Mouse (Mus musculus): ENCODE data around the gene Ogdhl. TPM values are rescaled to one million over a fixed set of nuclear protein-coding genes. Genes with fewer than 3 reads are reported as not detected.
"Not testable (repeated sequence)": the region's sequence is repeated elsewhere in the genome, so short reads cannot be mapped to it uniquely, and the experiment has no call there.

The Ogdhl gene
- 10 to 100 TPM; 35.3 to 40.3 TPM for total RNA-seq (2021)

GRCm38 (mm10) chr14:32321732-32322685 is at the start of gene Ogdhl:
Gene Ogdhl, plus strand, starts transcription at chr14:32322019.
- intact Hi-C loops (cut with DNase I): no loop called here

GRCm38 (mm10) chr14:32301622-32302021 is 20.2 kb upstream of the Ogdhl start:
- DNase-seq: no peak
- intact Hi-C loops (cut with DNase I): no loop called here

More at GRCm38 (mm10) chr14:32321732-32322685, at the start of gene Ogdhl:
- peak; percentile 76 for DNase-seq

GRCm38 (mm10) chr14:32302423-32302822 is 19.4 kb upstream of the Ogdhl start:
- no peak for DNase-seq
- intact Hi-C loops (cut with DNase I): no loop called here

- intact Hi-C loops (cut with DNase I): no loop called here
- no peak for DNase-seq
Observed at GRCm38 (mm10) chr14:32304921-32305320, 16.9 kb upstream of the Ogdhl start.

- DNase-seq: peak; percentile 81
- intact Hi-C loops (cut with DNase I): no loop called here
Observed at GRCm38 (mm10) chr14:32309876-32310275, 11.9 kb upstream of the Ogdhl start.

- intact Hi-C loops (cut with DNase I): no loop called here
- no peak for DNase-seq
Observed at GRCm38 (mm10) chr14:32311381-32312035, 10.3 kb upstream of the Ogdhl start.

- DNase-seq: no peak
- intact Hi-C loops (cut with DNase I): no loop called here
Observed at GRCm38 (mm10) chr14:32317822-32318221, 4.0 kb upstream of the Ogdhl start.

GRCm38 (mm10) chr14:32323221-32323620 is 1.4 kb downstream of the Ogdhl start:
- intact Hi-C loops (cut with DNase I): no loop called here
- DNase-seq: peak; percentile 55

GRCm38 (mm10) chr14:32327366-32327765 is 5.5 kb downstream of the Ogdhl start:
- intact Hi-C loops (cut with DNase I): no loop called here

GRCm38 (mm10) chr14:32332515-32333445 is 11.0 kb downstream of the Ogdhl start:
- intact Hi-C loops (cut with DNase I): no loop called here
- peak; percentile 41 for DNase-seq

More at GRCm38 (mm10) chr14:32327366-32327765, 5.5 kb downstream of the Ogdhl start:
- peak; percentile 57 for DNase-seq

GRCm38 (mm10) chr14:32336021-32336420 is 14.2 kb downstream of the Ogdhl start:
- intact Hi-C loops (cut with DNase I): no loop called here
- peak; percentile 70 for DNase-seq

GRCm38 (mm10) chr14:32336547-32336946 is 14.7 kb downstream of the Ogdhl start:
- intact Hi-C loops (cut with DNase I): no loop called here
- peak; percentile 80 for DNase-seq

- no peak for DNase-seq
- intact Hi-C loops (cut with DNase I): no loop called here
Observed at GRCm38 (mm10) chr14:32341823-32342222, 20.0 kb downstream of the Ogdhl start.

GRCm38 (mm10) chr14:32344176-32344575 is 22.4 kb downstream of the Ogdhl start:
- intact Hi-C loops (cut with DNase I): no loop called here

GRCm38 (mm10) chr14:32344694-32345093 is 22.9 kb downstream of the Ogdhl start:
- intact Hi-C loops (cut with DNase I): no loop called here
- no peak for DNase-seq

More at GRCm38 (mm10) chr14:32344176-32344575, 22.4 kb downstream of the Ogdhl start:
- no peak for DNase-seq

- intact Hi-C loops (cut with DNase I): no loop called here
- no peak for DNase-seq
Observed at GRCm38 (mm10) chr14:32347307-32347706, 25.5 kb downstream of the Ogdhl start.

GRCm38 (mm10) chr14:32351181-32351920 is 29.5 kb downstream of the Ogdhl start:
- intact Hi-C loops (cut with DNase I); DNase-seq: not testable (repeated sequence)

GRCm38 (mm10) chr14:32364359-32364758 is 42.5 kb downstream of the Ogdhl start:
- intact Hi-C loops (cut with DNase I): no loop called here
- DNase-seq: no peak

GRCm38 (mm10) chr14:32369756-32370155 is 47.9 kb downstream of the Ogdhl start:
- DNase-seq: no peak
- intact Hi-C loops (cut with DNase I): no loop called here

GRCm38 (mm10) chr14:32372510-32372909 is 50.7 kb downstream of the Ogdhl start:
- intact Hi-C loops (cut with DNase I): no loop called here
- DNase-seq: no peak
